Mouse (Mus musculus) lung, embryonic 15.5 days (tissue): ENCODE data around the gene Gxylt2. TPM values are rescaled to one million over a fixed set of nuclear protein-coding genes. Genes with fewer than 3 reads are reported as not detected.

ENCODE experiments used
- ATAC-seq: fragments of 200-750 bp; cut with Nextera tagmentation; 2 replicates; pipeline ENCODE4 v1.8.0; 2017; ENCODE audit warnings: moderate number of reproducible peaks, borderline replicate concordance; ENCODE audit not compliant: low FRiP score, low TSS enrichment; ENCODE audit errors: extremely low read depth
- H3K27ac ChIP-seq: fragments of 300-500 bp; sonication (generic); 2 replicates; pipeline ENCODE4 v1.5.1; 2015; ENCODE audit warnings: moderate library complexity, mild to moderate bottlenecking, inconsistent platforms
- H3K27me3 ChIP-seq: fragments of 300-500 bp; sonication (generic); 2 replicates; pipeline ENCODE4 v1.6.1; 2015; ENCODE audit warnings: inconsistent platforms
- H3K36me3 ChIP-seq: fragments of 300-500 bp; sonication (generic); 2 replicates; pipeline ENCODE4 v1.6.1; 2015; ENCODE audit warnings: inconsistent platforms
- H3K4me1 ChIP-seq: fragments of 300-500 bp; sonication (generic); 2 replicates; pipeline ENCODE4 v1.6.1; 2015; ENCODE audit warnings: inconsistent platforms
- H3K4me2 ChIP-seq: fragments of 300-500 bp; sonication (generic); 2 replicates; pipeline ENCODE4 v1.6.1; 2015; ENCODE audit warnings: inconsistent platforms, mild to moderate bottlenecking, moderate library complexity
- H3K4me3 ChIP-seq: fragments of 300-500 bp; sonication (generic); 2 replicates; pipeline ENCODE4 v1.5.1; 2015; ENCODE audit warnings: mild to moderate bottlenecking, inconsistent platforms
- H3K9ac ChIP-seq: fragments of 300-500 bp; sonication (generic); 2 replicates; pipeline ENCODE4 v1.6.1; 2015; ENCODE audit warnings: inconsistent platforms
- H3K9me3 ChIP-seq: fragments of 300-500 bp; sonication (generic); 2 replicates; pipeline ENCODE4 v1.6.1; 2016; ENCODE audit warnings: inconsistent platforms
- WGBS: fragments of 180-500 bp; shearing (Covaris S2); methylation state at CpG from one replicate; pipeline ENCODE4 v1.1.7; 2015; 5-methylcytosine and 5-hydroxymethylcytosine counted together
- polyA plus RNA-seq: library from polyadenylated mRNA; unstranded; fragments of >200 nt; fragmentation: Nextera tagmentation; extraction: Ambion mirVana; gene quantifications from 2 replicates; pipeline ENCODE4 v1.2.1, GENCODE M21; 2015

Gene Gxylt2
- polyA plus RNA-seq, 1 experiment from 2014 or later, result 3.9 TPM

DNA sequence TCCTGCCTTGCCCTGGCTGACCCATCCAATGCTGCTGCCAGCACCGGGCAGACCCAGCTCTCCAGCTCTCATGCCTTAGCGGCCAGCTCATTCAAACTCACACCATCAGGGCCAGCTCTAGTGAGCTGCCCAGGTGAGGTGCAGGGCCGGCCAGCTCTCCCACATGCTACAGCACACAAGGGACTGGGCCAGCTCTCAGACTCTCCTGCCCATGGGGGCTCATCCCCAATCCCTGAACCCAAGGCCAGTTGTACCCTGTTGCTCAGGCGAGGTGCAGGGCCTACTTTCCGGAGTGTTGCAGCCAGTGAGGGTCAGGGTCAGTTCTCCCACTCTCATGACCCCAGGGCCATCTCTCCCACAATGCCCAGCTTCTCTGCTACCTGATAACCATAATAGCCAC lies 74.1 kb downstream of the Gxylt2 start:
- Histone ChIP-seq H3K4me2 (no peak overlapping the region), H3K4me1 (no peaks in the 10 kb centered on the region), H3K9me3 (no peaks in the 10 kb centered on the region), H3K36me3 (no peaks in the 10 kb centered on the region), H3K4me3 (no peak overlapping the region), H3K27me3 (no peaks in the 10 kb centered on the region), H3K27ac (no peak overlapping the region), H3K9ac (no peak overlapping the region)
- 75% methylated on average over 5 of the region's 5 CpGs for WGBS
- no peak for ATAC-seq

DNA sequence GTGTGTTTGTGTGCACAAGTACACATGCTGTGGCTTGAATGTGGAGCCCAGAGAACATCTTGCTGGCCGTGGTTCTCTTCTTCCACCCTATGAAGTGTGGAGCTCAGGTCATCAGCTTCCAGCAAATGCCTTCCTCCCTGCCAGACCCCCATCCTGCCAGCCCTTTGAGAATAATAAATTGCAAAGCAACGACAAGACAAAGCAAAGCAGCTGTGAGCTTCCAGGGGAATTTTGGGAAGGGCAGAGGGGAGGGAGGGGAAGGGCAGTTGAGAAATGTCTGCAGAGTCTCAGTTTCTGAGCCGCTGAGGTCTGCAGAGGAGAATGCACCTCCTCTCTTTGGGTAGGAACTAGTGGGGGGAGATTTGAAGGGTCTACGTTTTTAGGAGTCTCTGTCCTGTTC lies 75.9 kb downstream of the Gxylt2 start:
- H3K27ac ChIP-seq, result no peak overlapping the region
- H3K36me3 ChIP-seq, result no peaks in the 10 kb centered on the region
- 25% methylated on average over 4 of the region's 4 CpGs for WGBS
- no peaks in the 10 kb centered on the region for H3K4me1 ChIP-seq
- no peak overlapping the region for H3K4me2 ChIP-seq
- no peak overlapping the region for H3K4me3 ChIP-seq
- H3K27me3 ChIP-seq, result no peaks in the 10 kb centered on the region
- ATAC-seq, result no peak
- no peaks in the 10 kb centered on the region for H3K9me3 ChIP-seq
- no peak overlapping the region for H3K9ac ChIP-seq

DNA sequence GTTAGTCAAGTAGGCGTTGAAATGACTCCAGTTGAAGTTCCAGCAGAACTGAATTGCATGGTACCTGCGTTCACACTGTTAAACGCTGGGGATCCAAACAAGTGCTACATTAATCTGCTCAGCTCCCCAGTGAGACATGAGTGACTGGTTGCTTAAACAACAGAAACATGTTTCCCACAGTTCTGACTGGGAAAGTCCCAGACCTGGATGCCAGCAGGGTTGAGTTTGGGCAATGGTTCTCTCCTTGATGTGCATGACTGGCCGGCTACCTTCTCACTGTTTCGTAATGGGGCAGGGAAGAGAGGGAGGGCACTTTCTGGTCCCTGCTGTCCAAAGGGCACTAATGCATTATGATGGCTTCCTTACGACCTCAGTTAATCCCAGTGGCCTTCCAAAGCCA lies 77.1 kb downstream of the Gxylt2 start:
- Histone ChIP-seq H3K36me3 (no peaks in the 10 kb centered on the region), H3K4me1 (no peaks in the 10 kb centered on the region), H3K4me3 (no peak overlapping the region), H3K27me3 (no peaks in the 10 kb centered on the region), H3K4me2 (no peak overlapping the region), H3K27ac (no peak overlapping the region), H3K9ac (no peak overlapping the region), H3K9me3 (no peaks in the 10 kb centered on the region)
- 73% methylated on average over 6 of the region's 6 CpGs for WGBS
- ATAC-seq, result no peak

DNA sequence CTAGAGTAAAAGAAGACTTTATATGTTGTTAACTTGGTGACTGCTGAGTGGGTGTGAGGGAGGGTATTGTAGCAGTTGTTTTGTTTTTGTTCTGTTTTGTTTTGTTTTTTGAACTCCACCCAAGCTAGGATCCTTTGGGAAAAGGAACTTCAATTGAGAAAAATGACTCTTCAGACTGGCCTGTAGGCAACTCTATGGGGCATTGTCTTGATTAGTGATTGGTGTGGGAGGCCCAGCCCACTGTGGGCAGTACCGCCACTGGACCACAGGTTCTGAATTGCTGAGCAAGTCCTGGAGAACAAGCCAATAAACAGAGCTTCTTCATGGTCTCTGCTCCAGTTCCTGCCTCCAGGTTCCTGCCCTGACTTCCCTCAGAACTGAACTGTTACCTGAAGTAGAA lies 83.2 kb downstream of the Gxylt2 start:
- 81% methylated on average over 1 of the region's 1 CpGs for WGBS
- no peak overlapping the region for H3K9ac ChIP-seq
- H3K27ac ChIP-seq, result no peak overlapping the region
- H3K27me3 ChIP-seq, result no peaks in the 10 kb centered on the region
- H3K4me1 ChIP-seq, result no peaks in the 10 kb centered on the region
- no peak overlapping the region for H3K4me3 ChIP-seq
- H3K36me3 ChIP-seq, result no peaks in the 10 kb centered on the region
- ATAC-seq, result no peak
- H3K9me3 ChIP-seq, result no peaks in the 10 kb centered on the region
- H3K4me2 ChIP-seq, result no peak overlapping the region

DNA sequence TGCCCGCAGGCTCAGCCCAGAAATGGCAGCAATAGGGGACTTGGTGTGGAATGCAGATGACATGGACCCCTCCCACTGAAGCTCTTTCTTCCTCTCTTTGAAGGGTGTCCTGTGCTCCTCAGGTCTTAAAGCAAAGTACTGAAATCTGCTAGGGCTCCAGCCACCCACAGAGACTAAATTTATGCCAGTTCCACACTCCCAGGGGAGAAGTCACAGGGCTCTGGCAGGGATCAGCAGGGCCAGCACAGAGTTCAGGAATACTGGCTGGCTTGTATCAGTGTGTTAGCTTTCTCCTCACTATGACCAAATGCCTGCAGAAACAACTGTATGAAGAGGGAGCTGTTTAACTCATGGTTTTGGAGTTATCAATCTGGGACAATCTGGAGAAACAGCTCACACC lies 84.6 kb downstream of the Gxylt2 start:
- H3K27me3 ChIP-seq, result no peaks in the 10 kb centered on the region
- no peak overlapping the region for H3K4me2 ChIP-seq
- 0 out of 2 replicates have a peak, but pooled peaks cover 4% of the 10 kb centered on the region for H3K4me1 ChIP-seq
- 77% methylated on average over 1 of the region's 1 CpGs for WGBS
- H3K36me3 ChIP-seq, result no peaks in the 10 kb centered on the region
- no peak overlapping the region for H3K9ac ChIP-seq
- no peaks in the 10 kb centered on the region for H3K9me3 ChIP-seq
- no peak overlapping the region for H3K4me3 ChIP-seq
- ATAC-seq, result no peak
- H3K27ac ChIP-seq, result no peak overlapping the region

DNA sequence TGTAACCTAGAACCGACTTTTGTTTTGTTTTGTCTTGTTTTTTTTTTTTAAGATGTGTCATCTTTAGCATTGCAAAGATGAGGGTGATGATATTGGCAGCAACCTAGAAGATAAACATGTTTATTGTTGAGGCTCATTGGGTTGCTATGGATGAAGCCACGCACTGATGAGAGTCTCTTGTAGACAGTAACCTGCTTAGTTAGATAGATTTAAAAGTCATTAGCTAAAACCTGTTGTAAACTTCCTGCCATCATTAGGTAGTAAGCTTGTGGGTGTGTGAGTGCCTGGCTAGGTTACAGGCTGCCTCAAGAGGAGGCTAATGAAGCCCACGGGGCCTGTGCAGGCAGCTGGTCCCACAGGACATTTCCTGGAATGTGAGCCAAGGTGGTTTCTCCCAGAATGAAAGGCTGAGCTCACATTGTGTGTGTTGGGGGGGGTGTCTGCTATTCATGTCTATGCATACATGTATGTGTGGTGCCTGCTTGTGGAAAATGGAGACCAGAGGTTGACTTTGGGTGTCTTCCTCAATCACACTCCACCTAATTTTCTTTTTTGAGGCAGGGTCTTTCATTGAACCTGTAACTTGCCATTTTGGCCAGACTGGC lies 87.6 kb downstream of the Gxylt2 start:
- H3K36me3 ChIP-seq, result no peaks in the 10 kb centered on the region
- H3K4me1 ChIP-seq, result 0 out of 2 replicates have a peak, but pooled peaks cover 4% of the 10 kb centered on the region
- no peak overlapping the region for H3K4me3 ChIP-seq
- no peaks in the 10 kb centered on the region for H3K9me3 ChIP-seq
- no peak overlapping the region for H3K9ac ChIP-seq
- no peak for ATAC-seq
- no peaks in the 10 kb centered on the region for H3K27me3 ChIP-seq
- H3K4me2 ChIP-seq, result no peak overlapping the region
- H3K27ac ChIP-seq, result no peak overlapping the region
- whole genome bisulfite sequencing, result 70% methylated on average over 3 of the region's 3 CpGs

DNA sequence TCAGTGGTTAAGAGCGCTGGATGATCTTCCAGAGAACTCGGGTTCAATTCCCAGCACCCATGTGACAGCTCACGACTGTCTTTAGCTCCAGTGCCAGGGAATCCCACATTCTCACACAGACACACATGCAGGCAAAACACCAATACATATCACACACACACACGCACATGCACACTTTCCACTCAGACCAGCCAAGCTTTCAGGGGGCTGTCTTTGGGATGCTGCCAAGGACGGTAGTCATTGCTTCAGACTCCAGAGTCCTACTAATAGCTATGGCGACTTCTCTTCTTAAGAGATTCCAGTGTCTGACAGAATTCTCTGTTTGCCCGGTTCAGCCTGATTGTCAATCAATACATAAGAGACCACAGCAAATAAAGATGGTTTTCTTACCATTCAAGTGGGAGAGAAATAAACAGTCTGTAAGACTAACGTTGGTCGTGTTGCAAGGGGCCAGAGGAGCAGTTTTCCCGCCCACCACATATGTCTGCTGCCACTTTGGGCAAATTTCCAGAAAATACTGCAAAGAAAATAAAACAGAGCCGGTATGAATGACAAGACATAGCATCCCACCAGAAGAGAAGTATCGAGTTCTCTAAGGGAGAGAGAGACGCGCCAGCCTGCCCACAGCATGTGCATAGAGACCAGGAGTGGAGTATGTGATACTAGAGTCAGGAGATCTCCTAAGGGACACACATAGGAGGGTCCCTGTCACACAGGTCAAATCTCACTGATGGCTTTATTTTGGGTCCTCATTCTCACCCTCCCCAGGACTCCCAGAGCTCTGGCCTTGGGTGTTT lies 88.6 kb downstream of the Gxylt2 start:
- no peak overlapping the region for H3K9ac ChIP-seq
- no peak overlapping the region for H3K4me2 ChIP-seq
- no peaks in the 10 kb centered on the region for H3K27me3 ChIP-seq
- ATAC-seq, result peak; percentile 31; the same call in 1 of the 2 replicates
- WGBS, result 44% methylated on average over 14 of the region's 14 CpGs
- no peak overlapping the region for H3K4me3 ChIP-seq
- H3K27ac ChIP-seq, result no peak overlapping the region
- H3K36me3 ChIP-seq, result no peaks in the 10 kb centered on the region
- H3K4me1 ChIP-seq, result 0 out of 2 replicates have a peak, but pooled peaks cover 4% of the 10 kb centered on the region
- no peaks in the 10 kb centered on the region for H3K9me3 ChIP-seq

DNA sequence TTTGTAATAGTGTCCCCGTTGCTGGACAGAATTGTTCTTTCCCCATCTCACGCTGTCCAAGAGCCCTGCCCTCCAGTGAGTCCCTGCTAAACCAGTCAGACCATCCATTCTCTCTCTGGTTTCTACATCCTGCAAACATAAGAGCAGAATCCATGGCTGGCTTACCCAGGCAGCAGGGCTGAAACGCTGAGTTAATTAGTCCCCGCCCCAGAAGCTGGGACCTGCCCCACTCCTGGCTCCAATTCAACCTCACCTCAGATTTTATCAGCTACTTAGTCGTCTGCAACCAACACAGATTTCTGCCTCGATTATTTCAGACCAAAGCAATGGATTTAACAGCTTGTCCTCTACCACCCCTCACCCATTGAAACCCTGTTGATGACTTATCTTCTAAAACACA lies 91.3 kb downstream of the Gxylt2 start:
- 0 out of 2 replicates have a peak, but pooled peaks cover 4% of the 10 kb centered on the region for H3K4me1 ChIP-seq
- H3K36me3 ChIP-seq, result no peaks in the 10 kb centered on the region
- no peak overlapping the region for H3K27ac ChIP-seq
- no peak for ATAC-seq
- H3K9me3 ChIP-seq, result no peaks in the 10 kb centered on the region
- no peak overlapping the region for H3K4me2 ChIP-seq
- H3K27me3 ChIP-seq, result no peaks in the 10 kb centered on the region
- no peak overlapping the region for H3K9ac ChIP-seq
- H3K4me3 ChIP-seq, result no peak overlapping the region
- 29% methylated on average over 6 of the region's 6 CpGs for WGBS

DNA sequence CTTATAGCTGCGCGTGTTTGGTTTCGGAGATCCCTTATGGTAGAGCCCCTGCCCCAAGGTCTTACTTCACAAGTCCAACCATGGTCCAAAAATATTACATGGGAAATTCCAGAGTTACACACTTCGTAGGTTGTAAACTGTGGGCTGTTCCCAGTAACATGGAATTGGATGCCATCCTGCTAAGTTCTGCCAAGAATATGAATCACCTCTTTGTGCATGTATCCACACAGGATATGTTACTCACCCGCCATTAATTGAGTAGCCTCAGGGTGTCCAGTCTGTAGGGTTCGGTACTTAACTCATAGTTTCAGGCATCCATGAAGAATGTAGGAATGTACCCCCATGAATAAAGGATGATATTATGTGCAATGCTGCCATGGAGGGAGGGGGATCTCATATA lies 94.8 kb downstream of the Gxylt2 start:
- Histone ChIP-seq H3K27ac (no peak overlapping the region), H3K4me2 (no peak overlapping the region), H3K4me1 (no peaks in the 10 kb centered on the region), H3K9me3 (no peaks in the 10 kb centered on the region), H3K27me3 (no peaks in the 10 kb centered on the region), H3K36me3 (no peaks in the 10 kb centered on the region), H3K4me3 (no peak overlapping the region), H3K9ac (no peak overlapping the region)
- WGBS, result 83% methylated on average over 6 of the region's 6 CpGs
- ATAC-seq, result no peak

DNA sequence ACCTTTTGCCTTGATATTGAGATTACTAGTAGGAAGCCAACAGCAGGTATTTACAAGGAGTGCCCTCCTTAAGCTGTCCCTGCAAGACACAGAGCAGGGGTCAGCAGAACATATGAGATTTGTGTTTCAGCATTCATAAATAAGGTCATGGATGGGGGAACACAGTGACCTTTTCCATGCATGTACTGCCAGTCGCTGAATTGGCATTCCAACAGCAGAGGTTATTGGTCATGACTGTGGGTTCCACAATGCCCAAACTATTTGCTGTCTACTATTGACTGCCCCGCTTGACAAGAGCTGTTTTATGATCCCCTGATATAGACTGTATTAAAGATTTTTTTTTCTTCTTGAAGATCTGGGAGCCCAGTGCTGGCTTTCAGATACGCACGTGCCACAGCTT lies 95.2 kb downstream of the Gxylt2 start:
- Histone ChIP-seq H3K27me3 (no peaks in the 10 kb centered on the region), H3K4me3 (no peak overlapping the region), H3K27ac (no peak overlapping the region), H3K4me2 (no peak overlapping the region), H3K9ac (no peak overlapping the region), H3K36me3 (no peaks in the 10 kb centered on the region), H3K9me3 (no peaks in the 10 kb centered on the region), H3K4me1 (no peaks in the 10 kb centered on the region)
- ATAC-seq, result no peak
- 88% methylated on average over 4 of the region's 4 CpGs for WGBS

DNA sequence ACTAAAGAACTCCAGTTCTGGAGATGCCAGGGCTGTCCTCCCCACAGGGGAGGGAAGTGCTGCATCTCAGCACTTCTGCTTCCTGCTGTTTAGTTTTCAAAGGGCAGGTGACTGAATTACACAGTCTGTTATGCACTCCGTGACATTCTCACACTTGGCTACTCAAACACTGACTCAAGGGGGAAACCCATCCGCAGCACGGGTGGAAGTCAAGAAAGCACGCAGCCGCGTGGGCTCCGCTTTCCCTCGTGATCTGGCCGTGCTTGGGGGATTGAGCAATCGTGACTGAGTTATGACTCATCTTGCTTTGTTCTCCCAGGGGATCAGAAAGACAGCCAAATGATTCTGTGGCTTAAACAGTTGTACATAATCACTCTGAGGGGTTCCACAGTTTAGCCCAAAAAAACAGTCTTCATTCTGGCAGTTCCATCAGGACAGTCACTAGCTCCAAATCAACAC lies 96.0 kb downstream of the Gxylt2 start:
- Histone ChIP-seq H3K36me3 (no peaks in the 10 kb centered on the region), H3K4me2 (no peak overlapping the region), H3K4me3 (no peak overlapping the region), H3K27ac (no peak overlapping the region), H3K4me1 (no peaks in the 10 kb centered on the region), H3K9me3 (no peaks in the 10 kb centered on the region), H3K9ac (no peak overlapping the region), H3K27me3 (no peaks in the 10 kb centered on the region)
- 42% methylated on average over 10 of the region's 10 CpGs for whole genome bisulfite sequencing
- ATAC-seq, result no peak

DNA sequence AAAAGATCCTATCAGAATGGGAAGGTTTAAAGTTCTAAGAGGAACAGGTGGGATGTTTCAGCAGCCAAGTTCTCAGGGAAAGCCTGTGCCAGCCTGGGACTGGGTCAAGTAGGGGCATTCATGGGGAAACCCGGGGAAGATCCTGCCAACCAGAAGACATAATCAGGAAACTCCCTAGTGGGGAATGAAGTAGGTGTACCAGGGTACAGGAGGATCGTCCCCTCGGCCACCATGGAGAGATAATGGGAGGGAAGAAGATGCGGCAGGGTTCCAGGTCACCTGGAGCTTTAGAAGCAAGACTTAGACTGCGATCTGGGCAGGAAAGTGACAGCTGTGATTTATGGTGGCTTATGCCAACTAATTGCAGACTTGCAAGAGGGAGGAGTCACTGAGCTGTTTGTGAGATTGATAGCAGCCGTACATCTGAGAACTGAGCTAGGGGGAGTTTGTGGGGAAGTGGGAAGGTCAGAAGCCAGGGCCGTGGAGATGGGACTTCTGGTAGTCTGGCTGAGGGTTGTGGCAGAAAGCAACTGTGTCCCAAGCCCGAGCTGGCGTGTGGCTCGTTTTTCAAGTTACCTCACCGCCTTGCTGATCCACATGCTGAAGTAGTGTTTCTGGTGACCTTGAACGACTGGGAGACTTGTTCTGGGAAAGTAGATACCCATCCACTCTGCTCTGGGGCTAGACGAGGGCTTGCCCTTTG lies 98.0 kb downstream of the Gxylt2 start:
- Histone ChIP-seq H3K27ac (no peak overlapping the region), H3K27me3 (no peaks in the 10 kb centered on the region), H3K9me3 (no peaks in the 10 kb centered on the region), H3K4me3 (no peak overlapping the region), H3K4me1 (no peaks in the 10 kb centered on the region), H3K9ac (no peak overlapping the region), H3K4me2 (no peak overlapping the region), H3K36me3 (no peaks in the 10 kb centered on the region)
- 43% methylated on average over 13 of the region's 13 CpGs for WGBS
- ATAC-seq, result no peak
